Mouse (Mus musculus): ENCODE measurements around the gene Phlda3. TPM values are rescaled to one million over a fixed set of nuclear protein-coding genes. Genes with fewer than 3 reads are reported as not detected.

Gene Phlda3
- total RNA-seq, 2 experiments from 2014 or later, result 18.2 to 20.0 TPM

DNA sequence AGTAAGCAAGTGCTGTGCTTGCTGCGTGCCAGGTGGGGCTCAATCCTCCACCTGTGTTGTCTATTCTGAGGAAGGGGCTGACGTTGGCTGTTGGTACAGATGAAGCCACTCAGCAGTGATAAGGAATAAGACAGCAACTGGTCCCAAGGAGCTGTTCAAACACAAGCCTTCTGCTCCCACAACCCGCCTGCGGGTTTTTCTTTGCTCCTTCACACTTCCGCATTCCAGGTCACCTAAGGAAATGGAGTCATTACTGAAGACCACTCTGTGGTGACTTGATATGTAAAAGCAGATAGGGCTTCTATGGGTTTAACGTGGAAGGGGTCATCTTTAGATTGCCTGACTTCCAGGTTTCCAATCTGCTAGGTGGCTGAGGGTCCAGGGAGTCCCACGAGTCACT lies 34.5 kb upstream of the Phlda3 start:
- no peak for TF ChIP-seq CTCF (IDR thresholded peaks at IDR 0.05)
- Histone ChIP-seq H3K27ac (peak overlapping the region; percentile 67), H3K4me3 (peak overlapping the region; percentile 73)
- DNase-seq (ENCODE audit: extremely low spot score in 1 of 2, low spot score in 2 of 2), result no peak
- intact Hi-C loops (cut with DNase I), result loop anchor here (2.0 kb wide), 1 partner anchor 15 kb away; no protein-coding TSS in a partner anchor

GRCm38 (mm10) chr1:135731897-135732684 lies 33.8 kb upstream of the Phlda3 start:
- no peak for DNase-seq (ENCODE audit: extremely low spot score in 1 of 2, low spot score in 2 of 2)
- TF ChIP-seq CTCF (IDR thresholded peaks at IDR 0.05), result no peak
- intact Hi-C loops (cut with DNase I), result loop anchor here (2.0 kb wide), 1 partner anchor 15 kb away; no protein-coding TSS in a partner anchor
- peak overlapping the region; percentile 73 for H3K4me3 ChIP-seq
- H3K27ac ChIP-seq, result peak overlapping the region; percentile 78

DNA sequence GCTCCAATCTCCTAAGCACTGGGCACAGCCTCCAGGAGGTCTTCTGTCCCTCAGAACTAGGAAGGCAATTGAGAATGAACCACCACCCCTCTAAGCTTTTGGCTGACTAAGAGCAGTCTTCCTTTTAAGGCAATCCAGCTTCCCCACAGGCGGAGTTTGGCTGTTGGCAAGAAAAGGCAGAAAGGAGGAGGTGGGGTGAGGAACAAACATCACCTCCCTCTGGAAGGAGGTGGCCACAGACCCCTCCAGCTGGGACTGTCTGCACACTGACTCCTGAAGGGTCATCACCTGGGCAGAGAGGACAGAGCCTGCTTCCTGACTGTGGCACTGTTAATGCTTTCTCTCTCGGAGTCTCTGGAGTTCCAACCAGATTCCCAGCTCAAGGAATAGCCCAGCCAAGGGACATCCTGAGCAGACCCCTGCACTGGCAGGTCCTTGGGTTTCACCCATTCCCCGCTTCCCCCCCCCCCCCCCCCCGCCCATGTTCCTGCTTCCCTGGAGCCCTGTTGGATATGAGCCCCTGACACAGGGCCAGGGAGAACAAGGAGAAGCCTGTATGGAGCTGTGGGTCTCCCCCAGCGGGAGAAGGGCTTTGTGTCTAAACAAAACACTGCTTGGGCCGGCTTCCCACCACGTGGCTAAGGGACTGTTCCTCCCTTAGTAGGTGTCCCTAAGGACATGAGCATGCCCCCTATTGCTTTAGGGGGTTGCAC lies 31.5 kb upstream of the Phlda3 start:
- no peak for TF ChIP-seq CTCF (IDR thresholded peaks at IDR 0.05)
- H3K27ac ChIP-seq, result peak overlapping the region; percentile 78
- peak; percentile 31 to 61 for DNase-seq (ENCODE audit: extremely low spot score in 1 of 2, low spot score in 2 of 2)
- H3K4me3 ChIP-seq, result no peak overlapping the region
- intact Hi-C loops (cut with DNase I), result no loop called here

GRCm38 (mm10) chr1:135735460-135735859 lies 30.5 kb upstream of the Phlda3 start:
- intact Hi-C loops (cut with DNase I), result no loop called here
- TF ChIP-seq CTCF (IDR thresholded peaks at IDR 0.05), result no peak
- Histone ChIP-seq H3K4me3 (no peak overlapping the region), H3K27ac (peak overlapping the region; percentile 78)
- DNase-seq (ENCODE audit: extremely low spot score in 1 of 2, low spot score in 2 of 2), result no peak

DNA sequence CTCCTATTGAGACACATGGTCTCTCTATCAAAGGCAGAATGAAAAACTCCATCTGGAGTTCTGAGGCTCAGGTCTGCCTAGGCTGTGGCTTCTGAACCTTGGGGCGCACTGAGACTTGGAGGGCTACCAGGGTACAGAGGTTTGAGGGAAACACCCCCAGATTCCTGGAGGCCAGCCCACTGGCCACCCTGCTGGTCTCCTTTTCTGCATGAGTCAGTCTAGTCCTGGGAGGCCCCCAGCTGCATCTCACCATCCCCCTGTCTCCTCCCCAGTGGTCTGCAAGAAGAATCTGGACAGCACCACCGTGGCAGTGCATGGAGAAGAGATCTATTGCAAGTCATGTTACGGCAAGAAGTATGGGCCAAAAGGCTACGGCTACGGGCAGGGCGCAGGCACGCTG lies 20.9 kb upstream of the Phlda3 start:
- H3K27ac ChIP-seq, result no peak overlapping the region
- intact Hi-C loops (cut with DNase I), result no loop called here

GRCm38 (mm10) chr1:135746248-135746647 lies 19.7 kb upstream of the Phlda3 start:
- DNase-seq (ENCODE audit: extremely low spot score in 1 of 2, low spot score in 2 of 2), result no peak
- intact Hi-C loops (cut with DNase I), result loop anchor here (2.0 kb wide), 1 partner anchor 15 kb away; no protein-coding TSS in a partner anchor
- Histone ChIP-seq H3K27ac (no peak overlapping the region), H3K4me3 (no peak overlapping the region)
- no peak for TF ChIP-seq CTCF (IDR thresholded peaks at IDR 0.05)

More for the DNA sequence above, 20.9 kb upstream of the Phlda3 start:
- TF ChIP-seq CTCF (IDR thresholded peaks at IDR 0.05), result no peak
- H3K4me3 ChIP-seq, result no peak overlapping the region
- DNase-seq (ENCODE audit: extremely low spot score in 1 of 2, low spot score in 2 of 2), result no peak

DNA sequence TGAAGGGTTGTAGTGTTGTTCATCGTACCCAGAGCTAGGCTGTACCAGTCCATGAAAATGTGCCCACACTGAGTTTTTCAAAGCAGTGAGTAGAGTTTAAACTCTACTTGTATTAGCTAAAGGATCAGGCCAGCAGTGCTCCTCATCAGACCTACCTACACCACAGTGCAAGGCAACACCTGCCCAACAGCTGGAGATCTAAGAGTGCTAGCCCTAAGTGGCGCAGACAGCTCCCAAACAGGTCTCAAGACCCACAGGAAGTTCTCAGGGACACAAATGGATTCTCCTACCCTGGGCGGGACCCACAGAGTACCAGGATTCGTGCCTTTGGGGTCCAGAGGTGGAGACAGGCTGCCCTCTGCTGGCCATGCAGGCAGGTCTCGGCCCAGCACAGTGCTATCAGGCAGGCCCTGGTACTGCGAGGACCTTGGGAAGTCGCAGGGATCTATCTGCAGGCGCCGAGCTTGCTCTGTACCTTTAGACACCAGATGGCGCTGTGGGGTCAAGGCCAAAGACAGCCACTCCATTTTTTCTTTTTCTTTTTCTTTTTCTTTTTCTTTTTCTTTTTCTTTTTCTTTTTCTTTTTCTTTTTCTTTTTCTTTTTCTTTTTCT lies 13.1 kb upstream of the Phlda3 start:
- intact Hi-C loops (cut with DNase I), result loop anchor here (1.0 to 5.0 kb wide), 4 partner anchors 28 to 74 kb away; no protein-coding TSS in a partner anchor

DNA sequence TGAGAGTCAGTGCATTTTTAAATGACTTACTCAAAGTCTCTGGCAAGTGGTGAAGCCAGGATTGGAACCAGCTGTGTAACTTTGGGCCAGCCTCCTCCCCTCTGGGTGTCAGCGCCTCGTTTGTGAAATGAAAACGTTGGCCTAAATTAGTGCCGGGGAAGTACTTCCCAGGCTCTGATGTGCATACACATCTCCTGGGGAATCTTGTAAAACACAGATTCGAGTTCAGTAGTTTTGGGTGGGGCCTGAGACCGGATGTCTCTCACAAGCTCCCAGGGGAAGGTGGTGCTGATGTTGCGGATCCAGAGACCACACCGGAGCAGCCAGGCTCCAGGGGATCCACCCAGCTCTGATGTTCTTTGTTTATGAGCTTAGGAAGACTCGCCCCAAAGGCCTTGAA lies 10.6 kb upstream of the Phlda3 start:
- Histone ChIP-seq H3K27ac (no peak overlapping the region), H3K4me3 (no peak overlapping the region)
- DNase-seq (ENCODE audit: extremely low spot score in 1 of 2, low spot score in 2 of 2), result no peak
- intact Hi-C loops (cut with DNase I), result no loop called here
- TF ChIP-seq CTCF (IDR thresholded peaks at IDR 0.05), result no peak

More for the DNA sequence above, 13.1 kb upstream of the Phlda3 start:
- peak; percentile 91 for TF ChIP-seq CTCF (IDR thresholded peaks at IDR 0.05)
- H3K27ac ChIP-seq, result no peak overlapping the region
- H3K4me3 ChIP-seq, result no peak overlapping the region
- DNase-seq (ENCODE audit: extremely low spot score in 1 of 2, low spot score in 2 of 2), result peak; percentile 90 to 91

DNA sequence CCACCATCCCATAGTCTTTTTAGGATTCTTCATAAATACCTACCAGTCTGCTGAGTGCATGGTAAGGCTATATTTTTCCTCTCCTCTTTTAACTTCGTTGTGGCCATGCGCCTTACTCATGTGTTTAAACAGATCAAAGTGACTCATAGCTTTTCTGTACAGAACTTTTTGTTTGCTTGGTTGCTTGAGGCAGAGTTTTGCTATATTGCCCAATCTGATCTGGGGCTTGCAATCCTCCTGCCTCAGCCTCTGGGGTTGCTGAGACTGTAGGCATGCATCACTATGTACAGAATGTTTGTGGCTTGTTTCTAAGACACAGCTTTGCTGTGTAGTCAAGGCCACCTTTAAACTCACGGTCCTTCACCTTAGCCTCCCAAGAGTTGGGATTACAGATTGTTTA lies 10.0 kb upstream of the Phlda3 start:
- Histone ChIP-seq H3K4me3 (no peak overlapping the region), H3K27ac (no peak overlapping the region)
- intact Hi-C loops (cut with DNase I), result no loop called here
- no peak for TF ChIP-seq CTCF (IDR thresholded peaks at IDR 0.05)
- no peak for DNase-seq (ENCODE audit: extremely low spot score in 1 of 2, low spot score in 2 of 2)

- Histone ChIP-seq H3K27ac (no peak overlapping the region), H3K4me3 (no peak overlapping the region)
- no peak for DNase-seq (ENCODE audit: extremely low spot score in 1 of 2, low spot score in 2 of 2)
- TF ChIP-seq CTCF (IDR thresholded peaks at IDR 0.05), result no peak
- intact Hi-C loops (cut with DNase I), result no loop called here
These were observed 8.6 kb upstream of the Phlda3 start for GRCm38 (mm10) chr1:135757287-135757686.

GRCm38 (mm10) chr1:135759685-135760084 lies 6.2 kb upstream of the Phlda3 start:
- Histone ChIP-seq H3K27ac (no peak overlapping the region), H3K4me3 (no peak overlapping the region)
- DNase-seq (ENCODE audit: extremely low spot score in 1 of 2, low spot score in 2 of 2), result no peak
- TF ChIP-seq CTCF (IDR thresholded peaks at IDR 0.05), result no peak
- intact Hi-C loops (cut with DNase I), result no loop called here

DNA sequence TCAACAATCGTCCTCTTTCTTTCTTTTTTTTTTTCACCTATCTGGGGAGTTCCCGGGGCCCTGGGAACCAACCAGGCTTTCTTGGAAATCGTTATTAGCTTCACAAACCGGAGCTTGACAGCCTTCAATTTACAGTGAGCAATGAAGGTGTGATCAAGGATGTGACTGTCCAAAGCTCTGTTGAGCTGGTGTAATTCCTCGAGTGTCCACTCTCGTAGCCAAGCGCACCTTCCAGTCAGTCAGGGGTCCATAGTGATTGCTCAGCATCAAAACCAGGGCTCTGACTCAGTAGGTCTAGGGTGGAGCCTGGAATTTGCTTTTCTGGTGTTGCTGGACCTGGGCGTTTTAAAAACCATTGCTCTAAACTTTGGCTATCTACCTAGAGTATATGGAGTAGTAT lies 5.7 kb upstream of the Phlda3 start:
- Histone ChIP-seq H3K4me3 (no peak overlapping the region), H3K27ac (no peak overlapping the region)
- intact Hi-C loops (cut with DNase I), result no loop called here
- TF ChIP-seq CTCF (IDR thresholded peaks at IDR 0.05), result no peak; the same call in 1 of the 2 replicates
- DNase-seq (ENCODE audit: extremely low spot score in 1 of 2, low spot score in 2 of 2), result no peak

Measured in left cerebral cortex, adult 2 months (tissue).